Mouse (Mus musculus): ENCODE data around the gene Snupn. TPM values are rescaled to one million over a fixed set of nuclear protein-coding genes. Genes with fewer than 3 reads are reported as not detected.

Snupn gene
- total RNA-seq, 2 experiments from 2014 or later = 6.4 to 6.8 TPM

DNA sequence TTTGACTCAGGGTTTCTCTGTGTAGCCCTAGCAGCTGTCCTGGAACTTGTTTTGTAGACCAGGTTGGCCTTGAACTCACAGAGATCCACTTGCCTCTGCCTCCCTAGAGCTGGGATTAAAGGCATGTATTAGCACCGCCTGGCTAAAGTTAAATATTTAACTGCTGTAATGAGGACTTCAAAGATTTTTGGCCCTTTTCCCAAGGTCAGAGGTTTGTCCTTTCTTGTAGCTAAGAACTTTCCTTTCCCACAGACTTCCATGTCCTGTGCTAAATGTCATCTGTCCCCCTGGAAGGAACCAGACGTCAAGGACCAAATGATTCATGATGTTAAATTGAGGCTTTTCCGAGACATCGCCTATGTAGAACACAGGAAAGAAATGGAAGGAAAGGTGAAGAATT, 52.3 kb downstream of the Snupn start:
- no peak for DNase-seq

GRCm38 (mm10) chr9:57012393-57012792, 61.7 kb downstream of the Snupn start:
- no peak for DNase-seq

DNA sequence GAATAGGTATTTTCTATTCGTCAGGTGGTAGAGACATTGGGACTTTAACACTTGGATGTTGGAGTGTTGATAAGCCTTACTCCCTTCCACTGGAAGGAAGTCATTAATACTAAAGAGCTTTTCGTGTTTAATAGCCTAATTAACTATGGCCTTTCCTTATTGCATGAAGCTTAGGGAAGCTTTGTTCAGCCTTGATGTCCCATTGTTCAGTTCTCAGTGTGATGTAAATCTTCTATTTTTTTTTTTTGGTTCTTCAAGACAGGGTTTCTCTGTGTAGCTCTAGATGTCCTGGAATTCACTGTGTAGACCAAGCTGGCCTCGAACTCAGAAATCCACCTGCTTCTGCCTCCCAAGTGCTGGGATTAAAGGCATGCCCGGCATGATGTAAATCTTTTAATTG, 62.2 kb downstream of the Snupn start:
- no peak for DNase-seq

GRCm38 (mm10) chr9:57013756-57014155, 63.1 kb downstream of the Snupn start:
- no peak for DNase-seq

- DNase-seq = no peak
These were observed 64.1 kb downstream of the Snupn start for GRCm38 (mm10) chr9:57014766-57015165.

GRCm38 (mm10) chr9:57017631-57018030, 67.0 kb downstream of the Snupn start:
- DNase-seq = no peak

GRCm38 (mm10) chr9:57031756-57032155, 81.1 kb downstream of the Snupn start:
- DNase-seq = no peak

Other genes starting within 250 kb of the Snupn start
- gene Lingo1, start 154.4 kb upstream of the Snupn start, total RNA-seq (2021) = 1 to 10 TPM; 2.0 to 2.6 TPM
- under 1 TPM; 0.72 to 0.82 TPM for gene Odf3l1, start 86.2 kb upstream of the Snupn start, total RNA-seq (2021)
- gene Cspg4, start 85.8 kb upstream of the Snupn start, total RNA-seq (2021) = 10 to 100 TPM; 22.0 to 31.7 TPM
- 1 to 10 TPM; 7.0 to 9.3 TPM for gene Snx33, start 22.5 kb upstream of the Snupn start, total RNA-seq (2021)
- 10 to 100 TPM; 43.0 to 46.6 TPM for gene Imp3, start 13.4 kb upstream of the Snupn start, total RNA-seq (2021)
- 10 to 100 TPM; 11.3 to 12.6 TPM for gene Ptpn9, start 44.0 kb downstream of the Snupn start, total RNA-seq (2021)
- gene Sin3a, start 121.2 kb downstream of the Snupn start, total RNA-seq (2021) = 10 to 100 TPM; 25.1 to 29.9 TPM
- 10 to 100 TPM; 48.9 to 61.6 TPM for gene Man2c1, start 179.8 kb downstream of the Snupn start, total RNA-seq (2021)
- gene Neil1, start 197.4 kb downstream of the Snupn start, total RNA-seq (2021) = 1 to 10 TPM; 4.3 to 4.7 TPM
- gene Commd4, start 207.5 kb downstream of the Snupn start, total RNA-seq (2021) = 10 to 100 TPM; 30.4 to 30.6 TPM